Comparison of ENCODE assay signal across 18 mouse cellular contexts in genomic region chr1:139180481-139181149, GRCm38 (mm10).
A peak's percentile ranks its signal among the peaks of the same experiment; 100 is the strongest.
DNase-seq lines count a peak whose midpoint lies in the region; ATAC-seq lines count a peak whose summit lies in the region.
"Had no signal": no experiment of that assay in that cellular context is flagged by ENCODE, and none has a peak within 500 bp of the region (broad histone marks: within the 10 kb centered on the region; RNA-seq: fewer than 3 reads in every experiment).

No protein-coding gene starts in this region.

- peak; percentile 26 to 27 for DNase-seq in right cerebral cortex, adult 2 months (ENCODE audit: low spot score in 2 of 2)
- no peak for DNase-seq in right cerebral cortex, postnatal 14 days
- DNase-seq in adipocyte (ENCODE audit: low spot score) = peak; percentile 12
- peak; percentile 38 for DNase-seq in naive thymus-derived CD4-positive, alpha-beta T cell, adult 2 months (ENCODE audit: low read depth)
- no peak for DNase-seq in liver
- no peak for DNase-seq in testis, postnatal 14 days (ENCODE audit: low spot score)
- no peak for DNase-seq in gastrocnemius, postnatal 10 days
- DNase-seq: adrenal gland, postnatal 25 days; cerebellum, adult 9-11 months; embryo, embryonic 11 days; gastrocnemius, postnatal 14 days; heart, postnatal 36 days; kidney, adult 9 months; kidney, postnatal 4 days; lung, postnatal 4 days had no signal

- ATAC-seq in CD4-positive, CD25-positive, alpha-beta regulatory T cell, adult 4 months = peak; percentile 58
- ATAC-seq: forebrain, embryonic 16.5 days; hindbrain, embryonic 16.5 days had no signal

Comparison
In these comparisons a context has a peak if more than half of its experiments do, and no peak if none do; other contexts are left out.
1. DNase-seq: peak in right cerebral cortex, adult 2 months (2 of 2), adipocyte (single experiment) and naive thymus-derived CD4-positive, alpha-beta T cell, adult 2 months (single experiment); none in right cerebral cortex, postnatal 14 days (single experiment), liver (single experiment), testis, postnatal 14 days (single experiment) and gastrocnemius, postnatal 10 days (single experiment).